8 mouse cellular contexts compared by ENCODE assay signal in genomic region chr4:133049071-133049920, GRCm38 (mm10). TPM values are rescaled to one million over a fixed set of nuclear protein-coding genes. Genes with fewer than 3 reads are reported as not detected.
DNase-seq lines count a peak whose midpoint lies in the region; ATAC-seq and TF ChIP-seq lines count a peak whose summit lies in the region.

No protein-coding gene starts in this region.

- no peak overlapping the region for H3ac ChIP-seq in myocyte (ENCODE audit: control insufficient read depth, insufficient read length)

- TF ChIP-seq EP300 in heart, postnatal 0 days (IDR thresholded peaks at IDR 0.05; ENCODE audit: low read depth): no peak

- H3K9me3 ChIP-seq in lung, embryonic 15.5 days: no peaks in the 10 kb centered on the region
- no peaks in the 10 kb centered on the region for H3K9me3 ChIP-seq in heart, postnatal 0 days (replicated peaks; ENCODE audit: control insufficient read depth, low read length)

- TF ChIP-seq POLR2A in cortical plate, adult 2 months (IDR thresholded peaks at IDR 0.05; ENCODE audit: extremely low read depth, insufficient read depth, low read length): no peak
- TF ChIP-seq POLR2A in myocyte (IDR thresholded peaks at IDR 0.05; ENCODE audit: insufficient read length, low read depth): peak; percentile 22

- H3K4me2 ChIP-seq in lung, embryonic 15.5 days: no peak overlapping the region
- H3K4me2 ChIP-seq in heart, postnatal 0 days (ENCODE audit: low read depth, low read length): peak overlapping the region; percentile 35
- peak overlapping the region; percentile 40 for H3K4me2 ChIP-seq in myocyte (ENCODE audit: low read depth)

- no peaks in the 10 kb centered on the region for H3K36me3 ChIP-seq in lung, embryonic 15.5 days
- H3K36me3 ChIP-seq in heart, postnatal 0 days (replicated peaks; ENCODE audit: control insufficient read depth, insufficient read depth, low read length): no peaks in the 10 kb centered on the region
- no peaks in the 10 kb centered on the region for H3K36me3 ChIP-seq in myocyte (ENCODE audit: control insufficient read depth, insufficient read depth)

- no peak for ATAC-seq in lung, embryonic 15.5 days (ENCODE audit: borderline replicate concordance, extremely low read depth, low FRiP score, low TSS enrichment)
- peak; percentile 64 for ATAC-seq in heart, postnatal 0 days (ENCODE audit: insufficient read depth, low read depth)

- H3K27ac ChIP-seq in lung, embryonic 15.5 days: peak overlapping the region; percentile 8
- peak overlapping the region; percentile 69 for H3K27ac ChIP-seq in cortical plate, adult 2 months (ENCODE audit: insufficient read depth, low read length)
- peak overlapping the region; percentile 92 for H3K27ac ChIP-seq in heart, postnatal 0 days (ENCODE audit: low read depth)

- H3K79me2 ChIP-seq in myocyte (ENCODE audit: control insufficient read depth, insufficient read depth): peaks cover 93% of the 10 kb centered on the region

- 44% methylated on average over 19 of the region's 19 CpGs for WGBS in lung, embryonic 15.5 days
- 26% methylated on average over 19 of the region's 19 CpGs for WGBS in heart, postnatal 0 days

- H3K4me1 ChIP-seq in lung, embryonic 15.5 days: peaks cover 91% of the 10 kb centered on the region
- H3K4me1 ChIP-seq in cortical plate, adult 2 months (ENCODE audit: control insufficient read depth, insufficient read depth, low read length): peaks cover 56% of the 10 kb centered on the region
- peaks cover 90% of the 10 kb centered on the region for H3K4me1 ChIP-seq in heart, postnatal 0 days (ENCODE audit: control insufficient read depth, insufficient read depth)

- no peak for DNase-seq in lung, postnatal 10 days
- no peak for DNase-seq in heart, postnatal 0 days (ENCODE audit: low spot score)
- no peak for DNase-seq in embryo, embryonic 10 days (ENCODE audit: low spot score)
- DNase-seq in urinary bladder, adult 2 months (ENCODE audit: low spot score): no peak
- DNase-seq in layer of hippocampus, postnatal 36 days: no peak

- H3K4me3 ChIP-seq in lung, embryonic 15.5 days: no peak overlapping the region
- H3K4me3 ChIP-seq in cortical plate, adult 2 months (ENCODE audit: insufficient read depth, low read length): no peak overlapping the region
- H3K4me3 ChIP-seq in heart, postnatal 0 days (ENCODE audit: low read depth, low read length): no peak overlapping the region
- no peak overlapping the region for H3K4me3 ChIP-seq in myocyte

- H3K9ac ChIP-seq in lung, embryonic 15.5 days: no peak overlapping the region
- H3K9ac ChIP-seq in heart, postnatal 0 days (replicated peaks; ENCODE audit: low read depth, low read length): peak overlapping the region; percentile 32

- H3K27me3 ChIP-seq in lung, embryonic 15.5 days: no peaks in the 10 kb centered on the region
- H3K27me3 ChIP-seq in heart, postnatal 0 days (ENCODE audit: control insufficient read depth, insufficient read depth, low read length): no peaks in the 10 kb centered on the region
- H3K27me3 ChIP-seq in myocyte (ENCODE audit: control insufficient read depth, insufficient read depth, insufficient read length): no peaks in the 10 kb centered on the region

- no peak for TF ChIP-seq CTCF in cortical plate, adult 2 months (IDR thresholded peaks at IDR 0.05; ENCODE audit: extremely low read depth, insufficient read depth, low read length)
- TF ChIP-seq CTCF in heart, postnatal 0 days (IDR thresholded peaks at IDR 0.05; ENCODE audit: low read depth): no peak

TF ChIP-seq in myocyte, 11 proteins besides CTCF, POLR2A, EP300 and RAD21:
- TF ChIP-seq TCF3 (IDR thresholded peaks at IDR 0.05; ENCODE audit: insufficient read length, low read depth): no peak
- peak in 1 of 3 experiments; percentile 9 for TF ChIP-seq MYOD1 (IDR thresholded peaks at IDR 0.05; ENCODE audit: control insufficient read depth in 1 of 3, insufficient read length in 2 of 3, low read depth in 2 of 3)

RNA-seq across cellular contexts. Expression of gene Ahdc1, which starts 38.2 kb away (rescaled TPM):
- 8.5 and 10.5 TPM in 2 replicates for polyA plus RNA-seq in lung, embryonic 15.5 days (2015; fragmentation: Nextera tagmentation; extraction: Ambion mirVana)
- polyA plus RNA-seq in cortical plate, adult 2 months (2012; rRNA removed): 23.8 and 26.4 TPM in 2 replicates
- 40.5 and 57.2 TPM in 2 replicates for total RNA-seq in heart, postnatal 0 days (2014; rRNA removed; ENCODE audit: low replicate concordance)
- polyA plus RNA-seq in heart, postnatal 0 days (2015; fragmentation: Nextera tagmentation; extraction: Ambion mirVana): 4.6 and 5.2 TPM in 2 replicates
- 58.2 TPM for polyA plus RNA-seq in myocyte (2012; fragmentation: generic; extraction: Trizol)
- polyA plus RNA-seq in urinary bladder, adult 2 months (2012; rRNA removed): 5.3 and 13.3 TPM in 2 replicates
- total RNA-seq in layer of hippocampus, postnatal 36 days (2021): 100 to 1,000 TPM; 111 to 113 TPM

Comparison
In these comparisons a context has a peak if more than half of its experiments do, and no peak if none do; other contexts are left out.
1. H3K27ac ChIP-seq: peak in every context shown above with its lines; median percentile 92 in heart, postnatal 0 days; 69 in cortical plate, adult 2 months; 8 in lung, embryonic 15.5 days.